In the genomic region with DNA sequence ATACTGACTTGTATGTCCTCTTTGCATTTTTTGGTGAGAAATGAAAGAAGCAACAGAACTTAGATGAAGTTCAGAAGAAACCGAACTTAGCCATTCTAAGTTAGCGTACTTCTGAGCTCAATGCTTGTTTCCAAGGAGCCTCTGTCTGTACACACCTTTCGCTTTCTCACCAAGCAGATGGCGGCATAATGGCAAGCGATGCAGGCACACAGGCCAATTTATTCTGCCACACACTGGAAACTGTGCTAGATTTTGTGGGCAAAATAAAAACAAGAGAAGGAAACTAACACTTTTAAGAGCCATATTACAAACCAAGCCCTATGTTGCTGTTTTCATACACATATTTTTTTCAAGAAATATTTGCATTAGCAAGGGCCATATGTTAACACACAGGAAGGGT, we compare ENCODE assay signal across 23 mouse cellular contexts.
DNase-seq lines count a peak whose midpoint lies in the region; ATAC-seq lines count a peak whose summit lies in the region.
"Had no signal": no experiment of that assay in that cellular context is flagged by ENCODE, and none has a peak within 500 bp of the region (broad histone marks: within the 10 kb centered on the region; RNA-seq: fewer than 3 reads in every experiment).

No protein-coding gene starts in this region.

- intact Hi-C loops in left cerebral cortex, postnatal 4 days (cut with DNase I): no loop called here
- intact Hi-C loops in left cerebral cortex, postnatal 10 days (cut with DNase I): no loop called here

- 36% methylated on average over 5 of the region's 5 CpGs for WGBS in forebrain, embryonic 16.5 days
- WGBS in forebrain, embryonic 12.5 days: 71% methylated on average over 5 of the region's 5 CpGs
- 97% methylated on average over 5 of the region's 5 CpGs for WGBS in kidney, embryonic 16.5 days

- ATAC-seq in forebrain, embryonic 16.5 days: peak; percentile 76
- ATAC-seq in forebrain, embryonic 12.5 days (ENCODE audit: low FRiP score): no peak
- no peak for ATAC-seq in kidney, embryonic 16.5 days (ENCODE audit: low FRiP score, low TSS enrichment)
- ATAC-seq: intestine, postnatal 0 days; midbrain, embryonic 15.5 days had no signal

- H3K36me3 ChIP-seq in forebrain, embryonic 16.5 days (ENCODE audit: control insufficient read depth, insufficient read depth): no peaks in the 10 kb centered on the region
- H3K36me3 ChIP-seq in forebrain, embryonic 12.5 days (replicated peaks): no peaks in the 10 kb centered on the region
- H3K36me3 ChIP-seq in kidney, embryonic 16.5 days (ENCODE audit: insufficient read depth, low read length): no peaks in the 10 kb centered on the region
- H3K36me3 ChIP-seq: embryonic facial prominence, embryonic 15.5 days; heart, embryonic 12.5 days; hindbrain, embryonic 15.5 days; limb, embryonic 12.5 days; liver, embryonic 13.5 days; midbrain, embryonic 15.5 days had no signal

- no peak overlapping the region for H3K9ac ChIP-seq in forebrain, embryonic 16.5 days (replicated peaks; ENCODE audit: low read depth, low read length)
- no peak overlapping the region for H3K9ac ChIP-seq in forebrain, embryonic 12.5 days
- no peak overlapping the region for H3K9ac ChIP-seq in kidney, embryonic 16.5 days (replicated peaks; ENCODE audit: low read length)
- H3K9ac ChIP-seq: embryonic facial prominence, embryonic 15.5 days; heart, embryonic 12.5 days; hindbrain, embryonic 15.5 days; limb, embryonic 12.5 days; liver, embryonic 13.5 days; lung, embryonic 14.5 days; midbrain, embryonic 15.5 days had no signal

- no peak overlapping the region for H3K27ac ChIP-seq in forebrain, embryonic 16.5 days (ENCODE audit: low read length)
- H3K27ac ChIP-seq in forebrain, embryonic 12.5 days: no peak overlapping the region
- H3K27ac ChIP-seq in kidney, embryonic 16.5 days (ENCODE audit: low read length): no peak overlapping the region
- H3K27ac ChIP-seq: embryonic facial prominence, embryonic 15.5 days; gastrocnemius, adult 2 months; hindbrain, embryonic 15.5 days; kidney, postnatal 0 days; limb, embryonic 12.5 days; liver, embryonic 13.5 days; midbrain, embryonic 15.5 days had no signal

- peak; percentile 6 for DNase-seq in left cerebral cortex, postnatal 4 days
- no peak for DNase-seq in left cerebral cortex, postnatal 10 days (ENCODE audit: extremely low spot score in 1 of 2, low spot score in 2 of 2)
- DNase-seq in cerebellum, adult 8-10 months: peak; percentile 17
- DNase-seq in kidney, adult 18-20 months: no peak
- DNase-seq: gastrocnemius, adult 2 months; heart, postnatal 14 days; liver, embryonic 13.5 days; lung, embryonic 14.5 days; lung, postnatal 36 days; right cerebral cortex, postnatal 4 days; thymus, adult 2 months had no signal

- no peaks in the 10 kb centered on the region for H3K27me3 ChIP-seq in forebrain, embryonic 16.5 days (replicated peaks; ENCODE audit: control insufficient read depth, insufficient read depth, low read length)
- H3K27me3 ChIP-seq in forebrain, embryonic 12.5 days: no peaks in the 10 kb centered on the region
- H3K27me3 ChIP-seq in kidney, embryonic 16.5 days (ENCODE audit: insufficient read depth, low read length): no peaks in the 10 kb centered on the region
- H3K27me3 ChIP-seq: CH12.LX; embryonic facial prominence, embryonic 15.5 days; heart, embryonic 12.5 days; hindbrain, embryonic 15.5 days; limb, embryonic 12.5 days; liver, embryonic 13.5 days; midbrain, embryonic 15.5 days had no signal

- H3K4me3 ChIP-seq in forebrain, embryonic 16.5 days (replicated peaks; ENCODE audit: low read length): no peak overlapping the region
- H3K4me3 ChIP-seq in forebrain, embryonic 12.5 days (replicated peaks): no peak overlapping the region
- no peak overlapping the region for H3K4me3 ChIP-seq in kidney, embryonic 16.5 days (ENCODE audit: low read length)
- H3K4me3 ChIP-seq: embryonic facial prominence, embryonic 15.5 days; gastrocnemius, adult 2 months; heart, embryonic 12.5 days; hindbrain, embryonic 15.5 days; limb, embryonic 12.5 days; liver, embryonic 13.5 days; midbrain, embryonic 15.5 days; myocyte had no signal

- H3K4me1 ChIP-seq in forebrain, embryonic 16.5 days (replicated peaks; ENCODE audit: control insufficient read depth, insufficient read depth, low read length): peaks cover 5% of the 10 kb centered on the region; the same call in 1 of the 2 replicates
- peaks cover 6% of the 10 kb centered on the region; the same call in 1 of the 2 replicates for H3K4me1 ChIP-seq in forebrain, embryonic 12.5 days
- H3K4me1 ChIP-seq in kidney, embryonic 16.5 days (ENCODE audit: insufficient read depth, low read length): no peaks in the 10 kb centered on the region
- H3K4me1 ChIP-seq: embryonic facial prominence, embryonic 15.5 days; heart, embryonic 12.5 days; hindbrain, embryonic 15.5 days; limb, embryonic 12.5 days; liver, embryonic 13.5 days; midbrain, embryonic 15.5 days had no signal

- H3K9me3 ChIP-seq in forebrain, embryonic 16.5 days (ENCODE audit: control insufficient read depth, low read length): no peaks in the 10 kb centered on the region
- H3K9me3 ChIP-seq in forebrain, embryonic 12.5 days: no peaks in the 10 kb centered on the region
- no peaks in the 10 kb centered on the region for H3K9me3 ChIP-seq in kidney, embryonic 16.5 days (ENCODE audit: low read length)
- H3K9me3 ChIP-seq: embryonic facial prominence, embryonic 15.5 days; heart, embryonic 12.5 days; hindbrain, embryonic 15.5 days; limb, embryonic 12.5 days; liver, embryonic 13.5 days; midbrain, embryonic 15.5 days had no signal

- H3K4me2 ChIP-seq in forebrain, embryonic 16.5 days (ENCODE audit: low read length): no peak overlapping the region
- H3K4me2 ChIP-seq in forebrain, embryonic 12.5 days: no peak overlapping the region
- no peak overlapping the region for H3K4me2 ChIP-seq in kidney, embryonic 16.5 days (replicated peaks; ENCODE audit: low read depth, low read length)
- H3K4me2 ChIP-seq: embryonic facial prominence, embryonic 15.5 days; heart, embryonic 12.5 days; hindbrain, embryonic 15.5 days; limb, embryonic 12.5 days; liver, embryonic 13.5 days; lung, embryonic 14.5 days; midbrain, embryonic 15.5 days had no signal

Comparison
In these comparisons a context has a peak if more than half of its experiments do, and no peak if none do; other contexts are left out.
1. DNase-seq: peak in left cerebral cortex, postnatal 4 days (single experiment) and cerebellum, adult 8-10 months (single experiment); none in left cerebral cortex, postnatal 10 days (0 of 2) and kidney, adult 18-20 months (single experiment).